Mouse (Mus musculus): ENCODE results near the gene Fam107b.

GRCm38 (mm10) chr2:3729586-3729985, 159.3 kb downstream of the Fam107b start:
- TF ChIP-seq CTCF (conservative IDR thresholded peaks at IDR 0.05; ENCODE audit: low read length) (no peak), POU5F1 (IDR thresholded peaks at IDR 0.05; ENCODE audit: borderline replicate concordance, low read length) (no peak), NANOG (IDR thresholded peaks at IDR 0.05; ENCODE audit: borderline replicate concordance, low read length) (no peak)

Data from E14TG2a.4 (cell line).